Mouse (Mus musculus): Measurements from ENCODE around the gene Slx4ip.

Slx4ip gene

GRCm38 (mm10) chr2:137064513-137064912, 173.5 kb downstream of the Slx4ip start:
- no peak for DNase-seq (ENCODE audit: low spot score)

GRCm38 (mm10) chr2:137067479-137068110, 176.6 kb downstream of the Slx4ip start:
- no peak for DNase-seq (ENCODE audit: low spot score)

- DNase-seq (ENCODE audit: low spot score) = no peak
Observed at GRCm38 (mm10) chr2:137073473-137074312, 182.7 kb downstream of the Slx4ip start.

- DNase-seq (ENCODE audit: low spot score) = no peak
Observed at GRCm38 (mm10) chr2:137074313-137074620, 183.2 kb downstream of the Slx4ip start.

- DNase-seq (ENCODE audit: low spot score) = no peak
Observed at GRCm38 (mm10) chr2:137078771-137079170, 187.8 kb downstream of the Slx4ip start.

- no peak for DNase-seq (ENCODE audit: low spot score)
Observed at GRCm38 (mm10) chr2:137079721-137080320, 188.8 kb downstream of the Slx4ip start.

- DNase-seq (ENCODE audit: low spot score) = no peak
Observed at GRCm38 (mm10) chr2:137080468-137080867, 189.4 kb downstream of the Slx4ip start.

- DNase-seq (ENCODE audit: low spot score) = no peak
Observed at GRCm38 (mm10) chr2:137081001-137081400, 190.0 kb downstream of the Slx4ip start.

- DNase-seq (ENCODE audit: low spot score) = no peak
Observed at GRCm38 (mm10) chr2:137082896-137083620, 192.0 kb downstream of the Slx4ip start.

- no peak for DNase-seq (ENCODE audit: low spot score)
Observed at GRCm38 (mm10) chr2:137085257-137085656, 194.2 kb downstream of the Slx4ip start.

GRCm38 (mm10) chr2:137086621-137087395, 195.8 kb downstream of the Slx4ip start:
- DNase-seq (ENCODE audit: low spot score) = no peak

GRCm38 (mm10) chr2:137087705-137088104, 196.7 kb downstream of the Slx4ip start:
- DNase-seq (ENCODE audit: low spot score) = no peak

- DNase-seq (ENCODE audit: low spot score) = no peak
Observed at GRCm38 (mm10) chr2:137091766-137092522, 200.9 kb downstream of the Slx4ip start.

- no peak for DNase-seq (ENCODE audit: low spot score)
Observed at GRCm38 (mm10) chr2:137092523-137093297, 201.7 kb downstream of the Slx4ip start.

- no peak for DNase-seq (ENCODE audit: low spot score)
Observed at GRCm38 (mm10) chr2:137093298-137093630, 202.2 kb downstream of the Slx4ip start.

- DNase-seq (ENCODE audit: low spot score) = no peak
Observed at GRCm38 (mm10) chr2:137094301-137094700, 203.3 kb downstream of the Slx4ip start.

GRCm38 (mm10) chr2:137096981-137097460, 206.0 kb downstream of the Slx4ip start:
- no peak for DNase-seq (ENCODE audit: low spot score)

GRCm38 (mm10) chr2:137098269-137099035, 207.4 kb downstream of the Slx4ip start:
- DNase-seq (ENCODE audit: low spot score) = no peak

GRCm38 (mm10) chr2:137099211-137099734, 208.3 kb downstream of the Slx4ip start:
- DNase-seq (ENCODE audit: low spot score) = no peak
